Mouse (Mus musculus) C2C12 (cell line): ENCODE data around the gene Awat1. TPM values are rescaled to one million over a fixed set of nuclear protein-coding genes. Genes with fewer than 3 reads are reported as not detected.

Source experiments
- H3K27me3 ChIP-seq: one replicate; pipeline ENCODE4 v1.6.1; 2011; ENCODE audit not compliant: control insufficient read depth, insufficient read depth, insufficient read length
- H3K36me3 ChIP-seq: one replicate; pipeline ENCODE4 v1.6.1; 2011; ENCODE audit not compliant: control insufficient read depth, insufficient read depth
- H3K4me3 ChIP-seq: one replicate; pipeline ENCODE4 v1.5.1; 2011; ENCODE audit warnings: mild to moderate bottlenecking, control low read depth; ENCODE audit not compliant: poor library complexity, insufficient read depth, severe bottlenecking
- H3K79me2 ChIP-seq: one replicate; pipeline ENCODE4 v1.6.1; 2011; ENCODE audit not compliant: control insufficient read depth, insufficient read depth
- H3K79me3 ChIP-seq: one replicate; pipeline ENCODE4 v1.6.1; 2011; ENCODE audit warnings: low read depth, control low read depth
- H3ac ChIP-seq: one replicate; pipeline ENCODE3; 2011; ENCODE audit warnings: low read depth; ENCODE audit not compliant: control insufficient read depth, insufficient read length
- MAX ChIP-seq: IDR thresholded peaks from one replicate; pipeline ENCODE4 v1.6.1; 2011; ENCODE audit warnings: mild to moderate bottlenecking, control low read depth
- USF1 ChIP-seq: IDR thresholded peaks from one replicate; pipeline ENCODE4 v1.6.1; 2011; ENCODE audit warnings: low read depth, mild to moderate bottlenecking, control low read depth, moderate library complexity
- polyA plus RNA-seq: library from polyadenylated mRNA; unstranded; fragments of >200 nt; fragmentation: generic; extraction: Trizol; gene quantifications from one replicate; pipeline ENCODE4 v1.2.1, GENCODE M21; 2012; ENCODE audit warnings: missing spikeins

Gene Awat1
- polyA plus RNA-seq, 1 experiment: not detected

DNA sequence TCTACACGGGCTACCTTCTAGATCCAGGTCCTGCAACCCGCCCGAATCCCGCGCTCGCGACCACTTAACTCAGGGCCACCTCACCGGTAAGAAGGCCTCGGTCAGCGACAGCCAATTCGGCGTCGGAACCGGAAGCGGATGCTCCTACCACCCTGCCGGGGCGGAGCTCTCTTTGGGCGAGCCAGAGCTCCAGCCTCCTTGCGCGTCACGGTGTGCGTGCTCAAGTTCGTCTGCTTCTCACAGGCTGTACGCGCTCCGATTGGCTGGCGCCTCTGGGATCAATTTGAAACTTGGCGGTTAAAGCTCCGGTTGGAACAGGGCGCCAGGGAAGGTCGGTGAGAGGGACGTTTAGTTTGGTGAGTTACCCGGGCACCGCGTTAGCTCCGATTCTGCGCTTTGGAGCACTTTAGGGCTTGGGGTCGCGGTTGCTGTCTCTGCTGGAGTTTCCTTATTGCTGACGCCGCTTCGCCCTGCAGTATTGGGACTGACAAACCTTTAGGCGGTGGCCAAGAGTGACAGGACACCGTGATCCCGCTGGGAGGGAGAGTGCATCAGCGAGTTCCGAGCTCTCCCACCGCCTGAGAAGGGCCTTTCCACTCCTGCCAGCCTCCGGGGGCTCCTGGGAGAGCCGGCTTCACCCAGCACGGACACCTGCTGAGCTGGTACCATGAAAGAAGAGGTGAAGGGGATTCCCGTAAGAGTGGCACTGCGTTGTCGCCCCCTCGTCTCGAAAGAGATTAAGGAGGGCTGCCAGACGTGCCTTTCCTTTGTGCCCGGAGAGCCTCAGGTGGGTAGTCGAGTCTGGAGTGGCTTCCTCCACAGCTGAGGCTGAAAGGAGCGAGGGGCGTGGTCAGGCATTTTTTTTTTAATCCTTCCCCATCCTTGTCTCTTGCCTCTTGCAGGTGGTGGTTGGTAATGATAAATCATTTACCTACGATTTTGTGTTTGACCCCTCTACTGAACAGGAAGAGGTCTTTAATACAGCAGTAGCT is 54.0 kb downstream of the Awat1 start, which contains the start of gene Pdzd11:
Gene Pdzd11 (minus strand): TSS at position 767 of the 992 bp plus-strand sequence.
- peaks cover 54% of the 10 kb centered on the region for H3K79me2 ChIP-seq
- H3K27me3 ChIP-seq: no peaks in the 10 kb centered on the region
- H3ac ChIP-seq: peak within 1 kb of the TSS; percentile 83
- peak; percentile 43 for TF ChIP-seq MAX
- TF ChIP-seq USF1: no peak
- H3K4me3 ChIP-seq: peak within 1 kb of the TSS; percentile 60
- peaks cover 17% of the 10 kb centered on the region for H3K36me3 ChIP-seq
- peaks cover 41% of the 10 kb centered on the region for H3K79me3 ChIP-seq

Other genes with a start within 250 kb of the Awat1 start
- gene Otud6a, start 143.2 kb upstream of the Awat1 start, polyA plus RNA-seq: not detected
- 0.19 TPM for gene Awat2, start 129.5 kb upstream of the Awat1 start, polyA plus RNA-seq
- gene Igbp1, start 78.0 kb upstream of the Awat1 start, polyA plus RNA-seq: 34.2 TPM
- gene Dgat2l6, start 47.4 kb upstream of the Awat1 start, polyA plus RNA-seq: not detected
- gene P2ry4, start 22.6 kb downstream of the Awat1 start, polyA plus RNA-seq: not detected
- not detected for gene Arr3, start 33.2 kb downstream of the Awat1 start, polyA plus RNA-seq
- gene Kif4, start 53.5 kb downstream of the Awat1 start, polyA plus RNA-seq: 14.2 TPM
- 78.1 TPM for gene Pdzd11, start 54.3 kb downstream of the Awat1 start, polyA plus RNA-seq
- 0.05 TPM for gene Gdpd2, start 157.6 kb downstream of the Awat1 start, polyA plus RNA-seq
- gene Dlg3, start 195.5 kb downstream of the Awat1 start, polyA plus RNA-seq: 6.0 TPM